In the genomic region with DNA sequence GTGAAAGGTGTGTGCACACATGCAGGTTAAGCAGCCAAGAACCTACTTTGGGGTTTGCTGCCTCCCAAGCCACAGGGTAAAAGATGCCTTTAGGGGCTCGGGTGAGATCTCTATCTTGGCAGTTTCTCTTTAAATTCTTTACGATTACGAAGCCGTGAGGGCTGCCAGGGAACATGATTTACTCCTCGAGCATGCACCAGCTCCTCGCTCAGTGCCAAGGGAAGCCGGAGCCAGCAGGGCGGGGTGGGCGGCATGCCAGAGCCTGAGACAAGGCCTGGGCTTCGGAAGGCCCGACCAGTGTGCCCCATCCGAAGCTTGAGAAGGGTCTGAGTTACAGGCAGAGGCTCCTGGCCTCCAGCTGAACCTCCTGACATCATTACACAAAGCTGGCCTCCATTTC, we compare ENCODE assay signal across 9 mouse cellular contexts. TPM values are rescaled to one million over a fixed set of nuclear protein-coding genes. Genes with fewer than 3 reads are reported as not detected.
DNase-seq lines count a peak whose midpoint lies in the region; ATAC-seq and TF ChIP-seq lines count a peak whose summit lies in the region.
"Had no signal": no experiment of that assay in that cellular context is flagged by ENCODE, and none has a peak within 500 bp of the region (broad histone marks: within the 10 kb centered on the region; RNA-seq: fewer than 3 reads in every experiment).

No protein-coding gene starts in this region.

- peak; percentile 47; the same call in 1 of the 2 replicates for ATAC-seq in forebrain, embryonic 14.5 days
- no peak for ATAC-seq in forebrain, embryonic 12.5 days (ENCODE audit: low FRiP score)
- ATAC-seq in embryonic facial prominence, embryonic 14.5 days (ENCODE audit: low read depth), result peak; percentile 48; the same call in 1 of the 2 replicates
- ATAC-seq in stomach, postnatal 0 days (ENCODE audit: low FRiP score, low TSS enrichment), result peak; percentile 48
- ATAC-seq in megakaryocyte-erythroid progenitor cell, adult 5-6 weeks (replicated peaks; ENCODE audit: low FRiP score, low TSS enrichment, poor library complexity, severe bottlenecking), result no peak

- no peak overlapping the region for H3K4me2 ChIP-seq in forebrain, embryonic 14.5 days (ENCODE audit: low read length)
- H3K4me2 ChIP-seq in forebrain, embryonic 12.5 days, result no peak overlapping the region
- peak overlapping the region; percentile 34 for H3K4me2 ChIP-seq in embryonic facial prominence, embryonic 14.5 days (ENCODE audit: low read depth, low read length)
- no peak overlapping the region for H3K4me2 ChIP-seq in stomach, postnatal 0 days (replicated peaks; ENCODE audit: low read depth)

- peaks cover 68% of the 10 kb centered on the region for H3K4me1 ChIP-seq in forebrain, embryonic 14.5 days (ENCODE audit: control insufficient read depth, insufficient read depth, low read length)
- H3K4me1 ChIP-seq in forebrain, embryonic 12.5 days, result peaks cover 86% of the 10 kb centered on the region
- H3K4me1 ChIP-seq in embryonic facial prominence, embryonic 14.5 days (ENCODE audit: control insufficient read depth, insufficient read depth, low read length), result peaks cover 87% of the 10 kb centered on the region
- H3K4me1 ChIP-seq in stomach, postnatal 0 days (replicated peaks; ENCODE audit: control insufficient read depth, insufficient read depth), result peaks cover 56% of the 10 kb centered on the region

- H3K4me3 ChIP-seq in forebrain, embryonic 14.5 days (ENCODE audit: low read depth, low read length), result no peak overlapping the region
- H3K4me3 ChIP-seq in forebrain, embryonic 12.5 days (replicated peaks), result no peak overlapping the region
- no peak overlapping the region for H3K4me3 ChIP-seq in embryonic facial prominence, embryonic 14.5 days (ENCODE audit: low read depth, low read length)
- no peak overlapping the region for H3K4me3 ChIP-seq in stomach, postnatal 0 days (ENCODE audit: low read depth, low read length)

- TF ChIP-seq EP300 in stomach, postnatal 0 days (optimal IDR thresholded peaks at IDR 0.05), result peak; percentile 74

- peak overlapping the region; percentile 44 for H3K27ac ChIP-seq in forebrain, embryonic 14.5 days (ENCODE audit: low read depth, low read length)
- H3K27ac ChIP-seq in forebrain, embryonic 12.5 days, result no peak overlapping the region
- peak overlapping the region; percentile 74 for H3K27ac ChIP-seq in embryonic facial prominence, embryonic 14.5 days (replicated peaks; ENCODE audit: low read depth, low read length)
- H3K27ac ChIP-seq in stomach, postnatal 0 days (replicated peaks), result peak overlapping the region; percentile 83

- H3K9me3 ChIP-seq in forebrain, embryonic 14.5 days (replicated peaks; ENCODE audit: control insufficient read depth, low read length), result no peaks in the 10 kb centered on the region
- no peaks in the 10 kb centered on the region for H3K9me3 ChIP-seq in forebrain, embryonic 12.5 days
- no peaks in the 10 kb centered on the region for H3K9me3 ChIP-seq in embryonic facial prominence, embryonic 14.5 days (ENCODE audit: control insufficient read depth, low read length)
- no peaks in the 10 kb centered on the region for H3K9me3 ChIP-seq in stomach, postnatal 0 days (ENCODE audit: control insufficient read depth, low read length)

- peak; percentile 93 for DNase-seq in forebrain, embryonic 14.5 days (ENCODE audit: low spot score)
- DNase-seq in embryonic facial prominence, embryonic 14.5 days (ENCODE audit: low spot score), result peak; percentile 93
- DNase-seq in heart, postnatal 14 days, result peak; percentile 78 to 86
- DNase-seq in layer of hippocampus, adult 8-10 months (ENCODE audit: low spot score in 2 of 2), result peak; percentile 45 to 73
- DNase-seq in lung, postnatal 14 days, result peak; percentile 92
- peak; percentile 84 for DNase-seq in stomach, postnatal 0 days (ENCODE audit: low spot score)

- H3K9ac ChIP-seq in forebrain, embryonic 14.5 days (ENCODE audit: low read length), result no peak overlapping the region
- no peak overlapping the region for H3K9ac ChIP-seq in forebrain, embryonic 12.5 days
- H3K9ac ChIP-seq in embryonic facial prominence, embryonic 14.5 days (ENCODE audit: low read depth, low read length), result 0 out of 2 replicates have a peak overlapping the region, but pooled peaks have one; percentile 22
- no peak overlapping the region for H3K9ac ChIP-seq in stomach, postnatal 0 days (ENCODE audit: low read length)

- H3K27me3 ChIP-seq in forebrain, embryonic 14.5 days (replicated peaks; ENCODE audit: control insufficient read depth, insufficient read depth, low read length), result 0 out of 2 replicates have a peak, but pooled peaks cover 2% of the 10 kb centered on the region
- peaks cover 44% of the 10 kb centered on the region for H3K27me3 ChIP-seq in forebrain, embryonic 12.5 days
- no peaks in the 10 kb centered on the region for H3K27me3 ChIP-seq in embryonic facial prominence, embryonic 14.5 days (replicated peaks; ENCODE audit: control insufficient read depth, insufficient read depth, low read length)
- no peaks in the 10 kb centered on the region for H3K27me3 ChIP-seq in stomach, postnatal 0 days (ENCODE audit: control insufficient read depth, insufficient read depth, low read length)

- intact Hi-C loops in heart, postnatal 14 days (cut with DNase I), result no loop called here

- TF ChIP-seq CTCF in stomach, postnatal 0 days (IDR thresholded peaks at IDR 0.05; ENCODE audit: low read depth), result no peak

- peaks cover 19% of the 10 kb centered on the region for H3K36me3 ChIP-seq in forebrain, embryonic 14.5 days (ENCODE audit: control insufficient read depth, insufficient read depth, low read length)
- peaks cover 11% of the 10 kb centered on the region; the same call in 1 of the 2 replicates for H3K36me3 ChIP-seq in forebrain, embryonic 12.5 days (replicated peaks)
- peaks cover 63% of the 10 kb centered on the region for H3K36me3 ChIP-seq in embryonic facial prominence, embryonic 14.5 days (ENCODE audit: control insufficient read depth, insufficient read depth, low read length)
- H3K36me3 ChIP-seq in stomach, postnatal 0 days (ENCODE audit: control insufficient read depth, insufficient read depth, low read length), result no peaks in the 10 kb centered on the region; the same call in 1 of the 2 replicates

- 27% methylated on average over 12 of the region's 12 CpGs for whole genome bisulfite sequencing in forebrain, embryonic 14.5 days
- WGBS in forebrain, embryonic 12.5 days, result 78% methylated on average over 12 of the region's 12 CpGs
- WGBS in embryonic facial prominence, embryonic 14.5 days, result 40% methylated on average over 8 of the region's 12 CpGs
- WGBS in stomach, postnatal 0 days, result 8% methylated on average over 12 of the region's 12 CpGs

RNA-seq across cellular contexts. Expression of a gene that starts 8.7 kb away (rescaled TPM):
- 7.4 and 12.2 TPM in 2 replicates for polyA plus RNA-seq in forebrain, embryonic 14.5 days (2014; fragmentation: Nextera tagmentation; extraction: Ambion mirVana)
- polyA plus RNA-seq in forebrain, embryonic 12.5 days (2016; fragmentation: Nextera tagmentation; extraction: Ambion mirVana), result 13.2 and 15.2 TPM in 2 replicates
- polyA plus RNA-seq in embryonic facial prominence, embryonic 14.5 days (2014; fragmentation: Nextera tagmentation; extraction: Ambion mirVana), result 32.8 and 36.9 TPM in 2 replicates
- total RNA-seq in heart, postnatal 14 days (2021), result 10 to 100 TPM; 17.7 to 18.0 TPM
- total RNA-seq in layer of hippocampus, adult 8-10 months (2022), result 1 to 10 TPM; 5.4 to 9.3 (median 6.5) TPM
- 11.7 and 15.1 TPM in 2 replicates for polyA plus RNA-seq in stomach, postnatal 0 days (2015; fragmentation: Nextera tagmentation; extraction: Ambion mirVana)
- total RNA-seq in megakaryocyte-erythroid progenitor cell, adult 5-6 weeks (2014; fragmentation: Nextera tagmentation), result 0.94 TPM in 1 of 2 replicates, not detected in the other
- not detected in 2 replicates for total RNA-seq in megakaryocyte-erythroid progenitor cell, adult 5-6 weeks (2017)

RNA-seq across cellular contexts. Expression of a gene that starts 22.1 kb away (rescaled TPM):
- 0.28 and 0.66 TPM in 2 replicates for polyA plus RNA-seq in forebrain, embryonic 14.5 days (2014; fragmentation: Nextera tagmentation; extraction: Ambion mirVana)
- polyA plus RNA-seq in forebrain, embryonic 12.5 days (2016; fragmentation: Nextera tagmentation; extraction: Ambion mirVana), result 1.7 and 2.1 TPM in 2 replicates
- 0.79 and 1.5 TPM in 2 replicates for polyA plus RNA-seq in embryonic facial prominence, embryonic 14.5 days (2014; fragmentation: Nextera tagmentation; extraction: Ambion mirVana)
- total RNA-seq in heart, postnatal 14 days (2021), result not detected
- total RNA-seq in layer of hippocampus, adult 8-10 months (2022), result under 1 TPM; 0.14 to 0.43 (median 0.27) TPM
- 2.1 and 2.9 TPM in 2 replicates for polyA plus RNA-seq in stomach, postnatal 0 days (2015; fragmentation: Nextera tagmentation; extraction: Ambion mirVana)
- not detected in 2 replicates for total RNA-seq in megakaryocyte-erythroid progenitor cell, adult 5-6 weeks (2014; fragmentation: Nextera tagmentation)
- 5.3 TPM in 1 of 2 replicates, not detected in the other for total RNA-seq in megakaryocyte-erythroid progenitor cell, adult 5-6 weeks (2017)
- total RNA-seq: neutrophil, adult 5-6 weeks had no signal

RNA-seq across cellular contexts. Expression of a gene that starts 32.3 kb away (rescaled TPM):
- polyA plus RNA-seq in forebrain, embryonic 14.5 days (2014; fragmentation: Nextera tagmentation; extraction: Ambion mirVana), result 32.8 and 32.9 TPM in 2 replicates
- polyA plus RNA-seq in forebrain, embryonic 12.5 days (2016; fragmentation: Nextera tagmentation; extraction: Ambion mirVana), result 8.5 and 10.6 TPM in 2 replicates
- 7.0 and 7.8 TPM in 2 replicates for polyA plus RNA-seq in embryonic facial prominence, embryonic 14.5 days (2014; fragmentation: Nextera tagmentation; extraction: Ambion mirVana)
- total RNA-seq in heart, postnatal 14 days (2021), result 10 to 100 TPM; 48.6 to 53.3 TPM
- total RNA-seq in layer of hippocampus, adult 8-10 months (2022), result 10 to 100 TPM; 61.3 to 74.3 (median 69.2) TPM
- polyA plus RNA-seq in stomach, postnatal 0 days (2015; fragmentation: Nextera tagmentation; extraction: Ambion mirVana), result 0.95 and 1.1 TPM in 2 replicates
- not detected in 2 replicates for total RNA-seq in megakaryocyte-erythroid progenitor cell, adult 5-6 weeks (2014; fragmentation: Nextera tagmentation)
- not detected in 2 replicates for total RNA-seq in megakaryocyte-erythroid progenitor cell, adult 5-6 weeks (2017)
- total RNA-seq: neutrophil, adult 5-6 weeks had no signal

Comparison
In these comparisons a context has a peak if more than half of its experiments do, and no peak if none do; other contexts are left out.
1. ATAC-seq: peak in forebrain, embryonic 14.5 days (single experiment), embryonic facial prominence, embryonic 14.5 days (single experiment) and stomach, postnatal 0 days (single experiment); none in forebrain, embryonic 12.5 days (single experiment) and megakaryocyte-erythroid progenitor cell, adult 5-6 weeks (single experiment).
2. Peak in every context shown above with its lines, with median percentiles within 50 percentile points of each other: DNase-seq.